Mouse (Mus musculus) frontal cortex, adult 2 months (tissue): Measurements from ENCODE around the gene Ndufs8. TPM values are rescaled to one million over a fixed set of nuclear protein-coding genes. Genes with fewer than 3 reads are reported as not detected.
A peak's percentile ranks its signal among the peaks of the same experiment; 100 is the strongest.

Source experiments
- DNase-seq, 2 experiments: peaks; one replicate each; pipeline ENCODE4 v3.0.0; 2022; ENCODE audit warnings: low spot score in 1 of 2; ENCODE audit errors: extremely low spot score in 1 of 2
- polyA plus RNA-seq: library from polyadenylated mRNA; depleted of rRNA; stranded (reverse); fragments of >200 nt; gene quantifications from 2 replicates; pipeline ENCODE4 v1.2.3, GENCODE M21; 2012

The Ndufs8 gene
- polyA plus RNA-seq, 1 experiment = 291 TPM

DNA sequence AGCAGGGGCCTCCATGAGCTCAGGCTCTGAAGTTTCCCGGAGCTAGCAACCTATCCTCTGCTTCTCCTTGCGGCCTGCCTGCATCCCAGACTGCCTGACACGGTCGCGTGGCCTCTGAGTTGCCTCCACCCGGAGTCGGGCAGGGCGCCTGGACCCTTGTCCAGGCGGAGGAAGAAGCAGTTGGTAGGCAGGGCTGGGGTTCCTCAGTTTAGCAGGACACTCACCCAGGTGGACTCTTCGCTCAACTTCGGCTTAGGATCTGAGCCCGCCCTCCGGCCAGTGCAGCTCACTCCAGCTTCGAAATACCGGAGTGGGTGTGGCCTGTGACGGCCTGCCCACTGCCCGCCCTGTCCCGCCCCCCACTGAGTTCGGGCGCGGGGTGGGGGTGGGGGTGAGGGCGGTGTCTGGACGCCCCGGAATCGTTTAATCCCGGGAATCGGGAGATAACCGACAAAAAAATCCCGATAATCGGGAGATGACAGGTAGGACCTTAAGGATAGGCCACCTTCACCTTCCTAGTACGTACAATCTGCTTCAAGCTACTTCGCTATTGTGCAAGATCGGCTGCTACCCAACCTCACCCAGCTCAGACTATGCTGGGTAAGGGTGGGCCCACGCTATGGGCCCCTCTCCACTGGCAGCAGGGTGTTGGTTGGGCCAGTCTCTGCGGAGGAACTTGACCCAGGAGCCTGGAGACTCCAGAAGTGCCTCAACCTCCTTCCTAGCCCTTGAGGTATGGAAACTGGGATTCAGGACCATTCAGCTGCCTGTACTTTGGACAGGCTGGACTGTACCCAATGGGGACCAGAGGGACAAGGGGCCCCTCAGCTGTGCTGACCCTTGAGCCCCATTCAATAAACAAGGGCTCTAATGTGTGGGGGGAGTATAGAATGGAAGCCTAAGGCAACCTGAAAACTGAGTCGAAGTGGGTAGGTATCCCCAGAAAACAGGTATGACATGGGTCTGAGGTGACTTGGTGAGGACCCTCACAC, 5.5 kb downstream of the Ndufs8 start, which contains the start of gene Tcirg1:
Gene Tcirg1 (minus strand): TSS at position 339 of the 992 bp plus-strand sequence.
- peak in 1 of 2 experiments; percentile 55 for DNase-seq

DNA sequence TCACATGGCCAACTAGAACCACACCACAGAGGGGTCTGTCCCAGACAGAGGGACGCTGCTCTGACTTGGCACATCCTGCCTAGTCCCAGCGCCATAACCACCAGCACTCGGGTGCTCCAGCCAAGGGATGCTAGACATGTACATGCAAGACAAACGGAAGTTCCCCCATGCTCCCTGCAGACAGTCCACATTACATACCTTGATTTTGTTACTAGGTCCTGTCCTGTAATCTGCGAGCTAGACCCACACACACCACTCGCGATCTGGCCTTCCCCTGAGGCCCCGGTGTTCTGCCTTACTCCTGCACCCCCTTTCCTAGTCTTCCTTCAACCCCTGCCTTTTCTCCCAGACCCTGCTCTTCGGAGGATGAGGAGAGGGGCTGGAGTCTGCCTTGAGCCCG, 6.2 kb downstream of the Ndufs8 start:
- no peak for DNase-seq

DNA sequence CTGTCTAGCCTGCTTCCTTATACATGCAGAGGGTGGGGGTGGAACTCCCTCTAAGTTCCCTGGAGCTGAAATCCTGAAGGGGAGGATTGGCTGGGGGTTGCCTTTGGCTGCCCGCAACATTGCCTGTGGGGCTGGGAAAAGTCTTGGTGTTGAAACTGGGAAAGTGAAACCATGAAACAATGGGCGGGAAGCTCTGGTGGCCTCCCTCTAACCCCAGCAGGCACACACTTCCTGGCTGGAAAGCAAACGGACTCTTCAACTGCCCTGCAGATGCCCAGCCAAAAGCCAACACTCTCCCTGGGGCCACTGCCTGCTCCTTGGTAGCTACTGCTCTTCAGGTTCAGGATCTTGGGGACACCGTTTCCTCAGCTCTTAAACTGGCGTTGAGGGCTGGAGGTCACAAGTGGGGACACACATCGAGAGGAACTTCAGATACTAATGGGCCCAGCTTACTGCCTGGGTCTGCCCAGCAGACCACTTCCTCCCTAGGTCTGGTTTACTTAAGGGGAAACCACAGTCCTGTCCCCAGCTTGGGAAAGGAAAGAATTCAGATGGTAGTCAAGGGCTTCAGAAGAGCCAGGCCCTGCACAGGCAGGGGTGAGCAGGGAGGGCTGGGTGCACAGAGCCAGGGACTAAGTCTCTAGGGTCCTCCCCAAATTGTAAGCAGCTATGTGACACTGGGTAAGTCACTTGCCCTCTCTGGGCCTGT, 7.2 kb downstream of the Ndufs8 start:
- DNase-seq = no peak

DNA sequence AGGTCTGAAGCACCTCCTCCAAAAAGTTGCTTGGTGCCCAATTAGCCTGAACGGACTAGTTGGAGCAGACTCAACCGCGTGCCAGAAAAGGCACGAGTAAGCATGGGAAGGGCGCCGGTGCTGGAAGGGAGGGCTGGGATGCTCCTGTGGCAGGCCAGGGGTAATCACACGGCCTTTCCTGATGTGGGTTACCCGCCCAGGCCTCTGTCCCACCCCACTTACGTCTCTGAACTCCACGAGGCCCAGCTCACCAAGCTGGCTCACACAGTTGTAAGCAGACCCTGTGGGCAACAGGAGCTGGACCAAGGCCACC, 8.3 kb downstream of the Ndufs8 start:
- DNase-seq = no peak

DNA sequence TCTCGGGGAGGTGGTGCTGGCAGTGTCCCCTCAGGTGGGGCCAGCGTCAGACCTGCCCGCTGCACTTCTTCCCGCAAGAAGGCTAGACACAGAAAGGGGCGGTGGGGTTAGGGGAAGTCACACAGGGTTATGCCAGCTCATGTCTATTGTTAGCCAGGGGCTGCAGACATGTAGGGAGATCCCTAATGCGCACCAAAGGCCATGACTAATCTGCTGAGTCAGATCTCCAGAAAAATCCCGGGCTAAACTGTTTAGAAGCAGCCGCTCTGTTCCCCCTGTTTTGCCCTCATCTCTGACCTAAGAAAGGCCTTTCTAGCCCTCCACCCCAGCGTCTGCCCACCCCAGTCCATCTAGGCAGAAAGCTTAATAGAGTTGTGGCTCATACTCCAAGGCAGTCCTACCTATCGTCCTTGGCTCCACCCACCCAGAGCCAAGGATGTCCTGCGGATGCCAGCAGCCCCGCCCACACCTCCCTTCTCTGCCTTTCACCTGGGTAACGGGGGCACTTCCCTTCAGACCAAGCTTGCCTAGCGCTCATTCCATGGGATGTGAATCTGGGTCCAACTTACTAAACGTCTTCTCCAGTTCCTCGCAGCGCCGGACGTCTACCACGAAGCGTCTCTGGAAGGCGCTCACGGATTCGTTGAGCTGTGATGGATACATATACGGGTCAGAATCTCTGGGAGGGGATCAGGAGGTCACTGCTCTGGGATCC, 8.8 kb downstream of the Ndufs8 start:
- DNase-seq = no peak

DNA sequence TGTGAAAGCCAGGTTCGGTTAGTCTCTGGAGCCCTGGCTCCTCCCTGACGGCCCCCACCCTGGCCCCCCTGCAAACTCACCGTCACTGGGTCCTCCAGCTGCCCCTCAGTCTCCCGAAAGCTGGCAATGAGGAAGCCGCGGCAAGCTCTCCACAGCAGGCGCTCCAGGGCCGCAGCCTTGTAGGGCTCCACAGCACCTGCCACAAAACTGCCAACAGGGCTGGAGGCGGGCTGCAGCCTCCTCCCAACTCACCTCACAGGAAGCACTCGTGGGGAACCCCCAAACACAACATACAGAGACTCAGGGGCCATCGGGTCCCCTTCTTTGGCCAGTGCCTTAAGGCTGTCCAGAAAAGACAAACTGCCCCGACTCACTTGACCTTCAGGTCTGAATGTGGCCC, 9.6 kb downstream of the Ndufs8 start:
- no peak for DNase-seq

DNA sequence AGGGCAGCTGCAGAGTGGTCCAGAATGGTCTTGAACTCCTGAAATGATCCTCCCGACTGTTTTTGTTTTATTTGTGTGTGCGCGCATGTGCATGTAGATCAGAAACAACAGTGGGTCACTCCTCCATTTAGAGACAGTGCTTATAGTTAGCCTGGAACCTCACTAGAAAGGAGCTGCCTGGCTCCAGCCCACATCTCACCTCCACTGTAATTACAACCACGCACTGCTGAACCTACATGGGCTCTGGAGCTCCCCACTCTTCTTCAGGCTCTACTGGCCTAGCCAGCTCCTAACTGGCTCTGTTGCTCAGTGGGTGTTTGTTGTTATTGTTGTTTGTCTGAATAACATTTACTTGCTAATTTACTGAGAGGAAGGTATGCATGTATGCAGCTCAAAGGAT, 13.0 kb downstream of the Ndufs8 start:
- peak in 1 of 2 experiments; percentile 31 for DNase-seq

DNA sequence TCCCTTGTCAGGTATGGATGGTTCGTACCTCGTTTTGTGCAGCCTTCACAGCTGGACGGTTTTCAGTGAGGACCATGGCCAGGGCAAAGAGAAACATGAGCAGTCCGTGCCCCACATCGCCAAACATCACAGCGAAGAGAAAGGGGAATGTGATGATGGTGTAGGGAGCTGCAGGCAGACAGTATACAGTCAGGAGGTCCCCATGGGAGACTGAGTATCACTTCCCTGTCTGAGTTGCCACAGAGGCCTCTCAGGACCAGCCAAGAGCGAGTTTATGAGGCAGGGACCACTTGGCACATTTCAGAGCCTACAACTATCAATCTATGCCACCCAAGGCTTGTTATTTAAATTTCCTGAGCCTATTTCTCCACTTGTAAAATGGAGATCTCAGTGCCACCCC, 13.6 kb downstream of the Ndufs8 start:
- no peak for DNase-seq

DNA sequence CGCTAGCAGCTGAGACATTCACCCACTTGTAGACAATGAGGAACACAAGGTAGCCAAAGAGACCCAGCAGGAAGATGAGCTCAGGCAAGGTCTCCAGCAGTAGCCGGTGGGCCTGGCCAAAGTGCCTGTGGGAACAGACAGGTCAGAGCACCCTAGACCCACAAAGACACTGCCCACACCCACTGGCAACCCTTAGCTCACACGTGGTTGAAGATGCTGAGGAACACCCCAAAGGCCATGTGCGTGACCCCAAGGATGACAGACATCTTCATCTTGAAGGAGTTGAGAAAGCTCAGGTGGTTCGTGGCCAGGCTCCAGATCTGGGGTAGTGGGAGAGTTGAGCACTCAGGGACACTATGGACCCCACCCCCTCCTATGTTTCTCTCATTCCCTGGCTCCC, 15.0 kb downstream of the Ndufs8 start:
- no peak for DNase-seq

DNA sequence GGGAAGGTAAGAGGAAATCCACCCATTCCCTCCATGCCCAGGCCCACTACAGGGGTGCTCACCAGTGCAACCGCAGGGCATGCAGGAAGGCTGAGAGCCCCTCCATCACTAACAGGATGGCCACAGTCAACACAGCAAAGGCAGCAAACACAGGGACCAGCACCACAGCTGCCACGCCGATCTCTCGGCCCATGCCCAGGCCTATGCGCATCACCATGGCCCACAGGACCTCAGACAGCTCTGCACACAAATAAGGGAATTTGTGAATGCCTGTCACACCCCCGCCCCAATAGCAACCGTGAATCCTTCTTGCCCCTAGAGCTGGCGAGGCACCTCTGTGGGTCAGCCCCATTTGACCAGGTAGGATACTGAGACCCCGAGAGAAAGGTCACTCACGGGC, 16.4 kb downstream of the Ndufs8 start:
- DNase-seq = no peak

DNA sequence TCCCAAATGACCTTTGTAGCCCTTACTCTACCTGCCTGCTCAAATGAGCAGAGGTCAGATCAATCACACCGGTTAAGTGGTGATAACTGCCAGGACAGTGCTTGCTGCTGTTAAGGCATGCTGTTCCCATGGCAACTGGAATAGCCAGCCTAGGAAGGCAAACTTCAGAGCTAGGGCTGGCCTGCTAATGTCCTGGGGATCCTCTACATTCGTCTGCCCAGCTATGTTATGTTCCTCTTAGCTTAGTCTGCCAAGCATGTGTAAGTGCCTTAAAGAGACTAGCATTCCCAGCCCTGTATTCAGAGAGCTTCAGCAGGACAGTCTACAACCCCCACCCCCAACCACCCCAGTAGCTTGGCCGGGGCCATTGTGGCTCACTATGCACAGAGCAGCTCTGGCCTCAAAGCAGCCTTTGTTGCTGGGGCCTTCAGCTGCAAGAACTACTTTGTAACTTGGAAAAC, 17.4 kb downstream of the Ndufs8 start:
- DNase-seq = no peak

DNA sequence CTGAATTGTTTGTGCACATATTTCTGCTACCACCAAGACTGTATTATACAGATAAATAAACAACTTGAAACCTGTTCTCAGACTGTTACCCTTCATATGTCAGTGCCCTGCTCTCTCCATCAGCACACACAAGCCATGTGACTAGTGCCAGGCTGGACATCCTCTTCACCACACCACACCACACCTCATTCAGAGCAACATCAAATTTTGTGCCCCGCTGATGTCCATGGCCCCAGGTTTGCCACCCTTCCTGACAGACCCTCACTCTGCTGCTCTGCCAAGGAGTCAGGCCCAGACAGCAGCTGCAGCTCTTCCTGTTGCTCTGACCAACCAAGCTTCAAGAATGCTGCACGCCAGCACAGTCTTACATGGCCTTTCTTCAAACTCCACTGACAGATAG, 18.3 kb downstream of the Ndufs8 start:
- no peak for DNase-seq

DNA sequence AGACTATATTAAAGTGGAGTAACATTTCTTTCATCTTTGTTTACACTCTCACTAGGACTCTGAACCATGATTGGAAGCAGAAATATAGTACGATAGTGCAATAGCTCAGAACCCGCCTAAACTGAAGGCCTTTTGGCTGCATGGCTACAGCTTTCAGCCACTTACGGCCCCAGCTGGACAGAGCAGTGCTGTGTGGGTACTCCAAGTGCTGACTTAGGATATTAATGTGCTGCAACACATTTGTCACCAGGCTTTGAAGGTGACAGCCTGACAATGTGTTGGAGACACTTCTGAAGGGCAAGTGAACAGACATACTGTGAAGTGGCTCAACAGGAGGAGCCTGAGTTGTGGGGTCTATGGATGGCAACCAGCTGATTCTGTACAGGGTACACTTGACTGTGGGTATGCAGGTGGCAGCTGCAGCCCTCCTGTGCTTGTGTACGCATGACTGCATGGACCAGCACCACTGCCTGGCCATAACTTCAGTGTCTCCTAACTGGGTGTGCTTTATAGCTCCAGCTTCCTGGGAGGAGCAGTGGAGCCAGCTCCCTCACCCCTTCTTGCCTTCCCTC, 18.9 kb downstream of the Ndufs8 start:
- no peak for DNase-seq

DNA sequence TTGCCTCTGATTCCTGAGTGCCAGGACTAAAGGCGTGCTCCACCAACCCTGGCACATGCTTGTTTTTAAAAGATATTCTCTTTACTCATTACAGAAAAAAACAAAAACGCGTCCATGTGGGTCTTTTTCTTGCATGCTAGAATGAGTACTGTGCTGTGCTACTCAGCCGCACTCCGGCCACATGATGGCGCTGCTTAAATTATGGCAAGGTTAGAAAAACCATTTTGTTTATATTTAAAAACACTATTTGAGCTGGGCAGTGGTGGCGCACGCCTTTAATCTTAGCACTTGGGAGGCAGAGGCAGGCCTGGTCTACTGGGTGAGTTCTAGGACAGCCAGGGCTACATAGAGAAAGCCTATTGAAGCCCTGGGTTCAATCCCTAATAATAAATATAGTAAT, 22.4 kb downstream of the Ndufs8 start:
- DNase-seq = no peak

DNA sequence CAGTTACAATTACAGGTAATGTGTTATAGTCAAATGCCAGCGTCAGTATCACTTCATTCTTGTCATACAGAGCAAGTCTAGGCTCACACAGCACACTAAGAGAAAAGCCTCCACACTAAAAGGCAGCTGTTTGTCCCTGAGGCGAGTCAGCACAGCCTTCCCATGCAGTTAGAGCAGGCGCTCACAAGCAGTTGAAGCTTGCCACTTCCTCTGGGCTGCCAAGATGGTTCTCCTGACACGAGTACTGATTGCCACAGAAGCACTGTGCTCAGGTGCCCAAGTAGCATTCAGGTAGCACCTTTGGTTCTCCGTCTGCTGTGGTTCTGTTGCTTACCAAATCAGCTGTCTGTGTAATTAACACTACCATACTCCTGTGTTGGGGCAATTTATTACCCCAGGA, 23.5 kb downstream of the Ndufs8 start:
- DNase-seq = no peak

DNA sequence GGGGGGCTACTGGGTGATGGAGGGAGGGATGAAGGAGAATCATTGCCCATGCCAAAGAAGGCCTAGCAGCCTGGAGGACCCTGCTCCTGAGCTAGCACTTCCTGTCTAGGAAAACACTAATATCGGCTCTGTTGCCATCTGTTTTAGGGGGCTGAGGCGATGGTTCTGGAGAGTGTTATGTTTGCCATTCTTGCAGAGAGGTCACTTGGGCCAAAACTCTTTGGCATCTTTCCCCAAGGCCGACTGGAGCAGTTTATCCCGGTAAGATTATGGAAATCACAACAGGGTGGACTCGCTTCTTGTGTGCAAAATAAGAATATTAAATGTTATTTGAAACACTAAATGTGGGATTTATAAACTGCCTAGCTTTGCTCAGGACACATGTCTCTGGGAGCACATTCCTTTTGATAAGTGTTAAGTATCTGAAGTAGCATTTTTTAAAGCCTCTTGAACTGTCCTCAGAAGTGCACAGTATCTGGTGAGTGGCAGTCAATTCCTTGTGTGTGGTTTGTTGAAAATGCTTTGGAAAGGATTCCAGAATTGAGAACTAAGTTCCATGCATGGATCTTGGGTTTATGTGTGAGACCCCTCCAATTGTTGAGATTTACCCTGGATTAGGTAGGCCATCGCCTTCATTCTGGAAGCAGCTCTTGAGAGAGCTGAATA, 28.1 kb downstream of the Ndufs8 start:
- no peak for DNase-seq

DNA sequence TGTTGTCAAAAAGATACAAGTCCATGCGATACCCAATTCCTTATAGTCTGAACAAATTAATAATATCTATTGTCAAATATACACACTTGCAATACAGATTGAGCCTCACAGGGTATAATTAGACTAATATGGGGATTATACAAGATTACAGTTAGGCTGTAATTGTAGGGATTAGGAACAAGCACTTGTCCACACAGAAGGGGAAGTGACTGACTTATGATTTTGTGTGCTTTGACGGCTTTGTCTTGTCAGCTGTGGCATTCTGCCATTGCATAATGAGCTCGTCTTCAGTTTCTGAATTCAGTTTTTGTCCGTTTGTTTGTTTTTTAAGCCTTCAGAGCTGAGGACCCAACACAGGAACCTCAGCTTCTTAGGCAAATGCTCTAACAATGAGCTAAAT, 30.4 kb downstream of the Ndufs8 start:
- DNase-seq = no peak

DNA sequence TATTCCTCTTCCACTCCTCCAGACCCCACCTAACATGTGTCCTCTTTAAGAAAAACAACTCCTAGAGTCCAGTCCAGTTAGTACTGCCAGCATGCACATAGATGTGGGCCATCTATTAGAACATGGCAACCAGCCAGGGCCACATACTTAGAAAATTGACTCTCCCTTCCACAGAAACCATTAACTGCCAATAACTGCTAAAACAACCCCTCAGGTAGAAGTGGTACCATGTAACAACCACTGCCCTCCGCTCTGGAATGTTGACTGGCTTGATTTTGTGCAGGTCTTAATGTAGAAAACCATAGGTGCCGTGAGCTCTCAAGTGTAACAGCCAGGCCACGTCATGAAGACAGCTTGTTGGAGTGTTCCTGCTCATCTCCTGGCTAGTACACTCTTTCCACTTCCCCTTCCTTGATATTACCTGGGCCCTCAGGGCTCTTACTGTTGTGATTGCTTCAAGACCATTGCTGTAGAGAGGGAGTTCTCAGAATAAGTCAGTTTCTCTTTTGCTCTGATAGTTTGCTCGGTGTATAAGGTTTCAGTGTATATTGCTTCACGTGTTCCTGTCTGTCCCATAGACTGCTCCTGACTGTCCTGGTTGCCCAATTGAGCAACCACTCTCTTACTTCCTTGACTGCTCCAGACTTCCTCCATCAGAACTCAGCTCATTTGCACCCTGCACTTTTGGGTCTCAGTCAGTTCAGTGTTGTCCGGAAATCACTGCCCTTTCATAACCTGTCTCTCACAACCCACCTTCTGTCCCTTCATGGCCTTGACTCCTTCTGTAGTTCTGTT, 32.3 kb downstream of the Ndufs8 start:
- no peak for DNase-seq

DNA sequence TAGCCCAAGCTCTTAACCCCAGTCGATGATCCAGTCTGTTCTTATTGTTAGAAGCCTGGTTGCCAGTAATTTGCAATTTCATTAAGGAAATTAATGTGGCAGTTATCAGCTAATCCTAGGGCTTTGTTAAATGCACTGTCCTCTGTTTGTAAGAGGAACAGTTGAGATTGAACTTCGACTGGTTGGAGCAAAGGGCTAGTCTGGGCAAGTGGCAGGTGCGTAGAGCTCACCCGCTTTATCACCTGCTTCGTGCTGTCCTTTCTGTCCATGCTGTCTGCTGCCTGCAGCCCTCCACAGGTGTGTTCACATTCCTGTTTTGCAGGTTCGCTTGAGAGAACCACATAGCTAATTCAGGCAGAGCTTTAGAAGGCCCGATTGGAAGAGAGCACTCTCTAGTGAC, 37.5 kb downstream of the Ndufs8 start:
- no peak for DNase-seq

DNA sequence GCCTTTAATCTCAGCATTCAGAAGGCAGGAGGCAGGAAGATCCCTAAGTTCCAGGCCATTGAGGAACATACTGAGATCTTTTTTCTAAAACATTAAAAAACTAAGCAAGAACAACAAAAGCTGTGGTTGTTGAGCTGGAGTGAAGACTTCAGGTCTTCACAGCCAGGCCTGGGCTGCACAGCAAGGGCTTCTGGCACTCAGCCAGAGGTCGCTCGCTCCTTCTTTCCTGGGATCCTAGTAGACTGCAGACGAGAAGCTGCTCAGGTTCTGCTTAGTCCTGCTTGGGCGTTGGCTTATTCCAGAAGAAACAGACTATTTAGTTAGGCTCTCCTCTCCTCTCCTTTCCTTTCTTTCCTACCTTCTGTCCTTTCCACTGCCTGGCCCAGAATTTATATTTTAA, 40.2 kb downstream of the Ndufs8 start:
- DNase-seq = no peak
